Comparison of ENCODE assay signal across 8 mouse cellular contexts in genomic region chr10:41489708-41490517, GRCm38 (mm10). TPM values are rescaled to one million over a fixed set of nuclear protein-coding genes. Genes with fewer than 3 reads are reported as not detected.
DNase-seq lines count a peak whose midpoint lies in the region; ATAC-seq and TF ChIP-seq lines count a peak whose summit lies in the region.

TSS of gene Smpd2 (minus strand) at chr10:41490369.
TSS of gene Ppil6 (plus strand) at chr10:41490439.

- TF ChIP-seq POLR2A in thymus, adult 2 months (IDR thresholded peaks at IDR 0.05; ENCODE audit: control insufficient read depth, extremely low read depth, insufficient read depth, low read length, poor library complexity) = peak; percentile 29; the same call in 1 of the 2 replicates

- no peaks in the 10 kb centered on the region for H3K9me3 ChIP-seq in hindbrain, embryonic 10.5 days
- H3K9me3 ChIP-seq in lung, embryonic 16.5 days (ENCODE audit: control insufficient read depth, low read length) = no peaks in the 10 kb centered on the region

- DNase-seq in Muller cell, postnatal 12 days (ENCODE audit: inconsistent ontology term) = peak; percentile 97
- DNase-seq in cerebellum, adult 9-10 months = peak; percentile 93
- peak; percentile 98 for DNase-seq in hindbrain, embryonic 10.5 days (ENCODE audit: low spot score)
- peak; percentile 94 for DNase-seq in layer of hippocampus, adult 9-11 months
- peak; percentile 91 for DNase-seq in ovary, adult 18-20 months (ENCODE audit: low spot score)
- DNase-seq in thymus, adult 2 months = peak; percentile 95

- peaks cover 36% of the 10 kb centered on the region for H3K4me1 ChIP-seq in hindbrain, embryonic 10.5 days (replicated peaks)
- H3K4me1 ChIP-seq in lung, embryonic 16.5 days (replicated peaks; ENCODE audit: control insufficient read depth, insufficient read depth, low read length) = peaks cover 17% of the 10 kb centered on the region
- H3K4me1 ChIP-seq in thymus, adult 2 months (replicated peaks; ENCODE audit: control insufficient read depth, insufficient read depth, low read length) = peaks cover 24% of the 10 kb centered on the region

- peak within 1 kb of the TSS; percentile 82 for H3K9ac ChIP-seq in lung, embryonic 16.5 days (ENCODE audit: low read length)

- peak within 1 kb of the TSS; percentile 62 for H3K4me3 ChIP-seq in hindbrain, embryonic 10.5 days
- peak within 1 kb of the TSS; percentile 77 for H3K4me3 ChIP-seq in lung, embryonic 16.5 days (ENCODE audit: low read length)
- H3K4me3 ChIP-seq in thymus, adult 2 months (ENCODE audit: control insufficient read depth, insufficient read depth, low read length) = peak within 1 kb of the TSS; percentile 84

- H3K27me3 ChIP-seq in hindbrain, embryonic 10.5 days (ENCODE audit: insufficient read depth, poor library complexity, severe bottlenecking) = no peaks in the 10 kb centered on the region
- no peaks in the 10 kb centered on the region for H3K27me3 ChIP-seq in lung, embryonic 16.5 days (ENCODE audit: control insufficient read depth, insufficient read depth, low read depth, low read length)
- H3K27me3 ChIP-seq in thymus, adult 2 months (ENCODE audit: control insufficient read depth, insufficient read depth, low read length) = no peaks in the 10 kb centered on the region

- peak within 1 kb of the TSS; percentile 93 for H3K27ac ChIP-seq in hindbrain, embryonic 10.5 days
- H3K27ac ChIP-seq in lung, embryonic 16.5 days (ENCODE audit: low read length) = peak within 1 kb of the TSS; percentile 88
- no peak within 1 kb of the TSS; the same call in 1 of the 2 replicates for H3K27ac ChIP-seq in thymus, adult 2 months (ENCODE audit: control insufficient read depth, insufficient read depth, low read length)

- peak within 1 kb of the TSS; percentile 100 for H3K4me2 ChIP-seq in lung, embryonic 16.5 days (ENCODE audit: low read depth, low read length)

- ATAC-seq in frontal cortex, adult (ENCODE audit: low TSS enrichment) = peak; percentile 96
- ATAC-seq in lung, embryonic 16.5 days (ENCODE audit: low read depth) = peak; percentile 95

- TF ChIP-seq CTCF in thymus, adult 2 months (IDR thresholded peaks at IDR 0.05; ENCODE audit: borderline replicate concordance, control insufficient read depth, extremely low read depth, insufficient read depth, low read length, poor library complexity) = no peak

- whole genome bisulfite sequencing in hindbrain, embryonic 10.5 days = 1% methylated on average over 50 of the region's 50 CpGs
- WGBS in lung, embryonic 16.5 days = under 1% methylated on average over 50 of the region's 50 CpGs
- under 1% methylated on average over 50 of the region's 50 CpGs for WGBS in thymus, adult 2 months

- H3K36me3 ChIP-seq in hindbrain, embryonic 10.5 days = peaks cover 39% of the 10 kb centered on the region
- H3K36me3 ChIP-seq in lung, embryonic 16.5 days (ENCODE audit: control insufficient read depth, insufficient read depth, low read length) = peaks cover 23% of the 10 kb centered on the region
- peaks cover 30% of the 10 kb centered on the region for H3K36me3 ChIP-seq in thymus, adult 2 months (ENCODE audit: control insufficient read depth, insufficient read depth, low read length)

RNA-seq across cellular contexts. Expression of gene Smpd2, which starts in this region (rescaled TPM):
- polyA plus RNA-seq in hindbrain, embryonic 10.5 days (2016; fragmentation: Nextera tagmentation; extraction: Ambion mirVana) = 57.8 and 59.7 TPM in 2 replicates
- polyA plus RNA-seq in lung, embryonic 16.5 days (2015; fragmentation: Nextera tagmentation; extraction: Ambion mirVana) = 71.2 and 71.4 TPM in 2 replicates
- polyA plus RNA-seq in thymus, adult 2 months (2012; rRNA removed) = 134 and 141 TPM in 2 replicates

RNA-seq across cellular contexts. Expression of gene Ppil6, which starts in this region (rescaled TPM):
- polyA plus RNA-seq in hindbrain, embryonic 10.5 days (2016; fragmentation: Nextera tagmentation; extraction: Ambion mirVana) = 1.1 and 1.2 TPM in 2 replicates
- polyA plus RNA-seq in lung, embryonic 16.5 days (2015; fragmentation: Nextera tagmentation; extraction: Ambion mirVana) = 4.0 and 6.4 TPM in 2 replicates
- polyA plus RNA-seq in thymus, adult 2 months (2012; rRNA removed) = 0.15 and 0.20 TPM in 2 replicates
